Mouse (Mus musculus): ENCODE measurements around the gene Slc9c1. TPM values are rescaled to one million over a fixed set of nuclear protein-coding genes. Genes with fewer than 3 reads are reported as not detected.

The Slc9c1 gene
- polyA plus RNA-seq, 1 experiment, result not detected

GRCm38 (mm10) chr16:45561747-45562146, 26.6 kb downstream of the Slc9c1 start:
- 35% methylated on average over 3 of the region's 3 CpGs for WGBS
- no peak for TF ChIP-seq POLR2A (IDR thresholded peaks at IDR 0.05; ENCODE audit: borderline replicate concordance, extremely low read depth, low read depth, low read length)
- TF ChIP-seq CTCF (IDR thresholded peaks at IDR 0.05; ENCODE audit: insufficient read depth, low read length), result no peak
- no peaks in the 10 kb centered on the region for H3K4me1 ChIP-seq (ENCODE audit: control insufficient read depth, insufficient read depth, low read length)
- H3K4me3 ChIP-seq (replicated peaks; ENCODE audit: extremely low read depth, low read depth, low read length), result no peak overlapping the region
- DNase-seq, result no peak

- WGBS, result 73% methylated on average over 3 of the region's 3 CpGs
These were observed 37.2 kb downstream of the Slc9c1 start for GRCm38 (mm10) chr16:45572307-45572706.

GRCm38 (mm10) chr16:45579883-45580282, 44.8 kb downstream of the Slc9c1 start:
- Histone ChIP-seq H3K4me3 (replicated peaks; ENCODE audit: extremely low read depth, low read depth, low read length) (no peak overlapping the region), H3K4me1 (ENCODE audit: control insufficient read depth, insufficient read depth, low read length) (no peaks in the 10 kb centered on the region)
- DNase-seq, result no peak
- WGBS, result 60% methylated on average over 12 of the region's 12 CpGs
- TF ChIP-seq CTCF (IDR thresholded peaks at IDR 0.05; ENCODE audit: insufficient read depth, low read length), result no peak

More at GRCm38 (mm10) chr16:45572307-45572706, 37.2 kb downstream of the Slc9c1 start:
- no peaks in the 10 kb centered on the region for H3K4me1 ChIP-seq (ENCODE audit: control insufficient read depth, insufficient read depth, low read length)
- no peak for DNase-seq
- H3K4me3 ChIP-seq (replicated peaks; ENCODE audit: extremely low read depth, low read depth, low read length), result no peak overlapping the region
- no peak for TF ChIP-seq POLR2A (IDR thresholded peaks at IDR 0.05; ENCODE audit: borderline replicate concordance, extremely low read depth, low read depth, low read length)
- no peak for TF ChIP-seq CTCF (IDR thresholded peaks at IDR 0.05; ENCODE audit: insufficient read depth, low read length)

- 38% methylated on average over 2 of the region's 2 CpGs for WGBS
- Histone ChIP-seq H3K4me1 (ENCODE audit: control insufficient read depth, insufficient read depth, low read length) (no peaks in the 10 kb centered on the region), H3K4me3 (replicated peaks; ENCODE audit: extremely low read depth, low read depth, low read length) (no peak overlapping the region)
- TF ChIP-seq CTCF (IDR thresholded peaks at IDR 0.05; ENCODE audit: insufficient read depth, low read length) (0 out of 2 replicates have a peak, but pooled peaks have one; percentile 23), POLR2A (IDR thresholded peaks at IDR 0.05; ENCODE audit: borderline replicate concordance, extremely low read depth, low read depth, low read length) (no peak)
- no peak for DNase-seq
These were observed 47.4 kb downstream of the Slc9c1 start for GRCm38 (mm10) chr16:45582512-45582911.

GRCm38 (mm10) chr16:45593656-45594055, 58.5 kb downstream of the Slc9c1 start:
- Histone ChIP-seq H3K4me1 (ENCODE audit: control insufficient read depth, insufficient read depth, low read length) (no peaks in the 10 kb centered on the region), H3K4me3 (replicated peaks; ENCODE audit: extremely low read depth, low read depth, low read length) (no peak overlapping the region)
- no peak for DNase-seq
- TF ChIP-seq CTCF (IDR thresholded peaks at IDR 0.05; ENCODE audit: insufficient read depth, low read length), result no peak
- TF ChIP-seq POLR2A (IDR thresholded peaks at IDR 0.05; ENCODE audit: borderline replicate concordance, extremely low read depth, low read depth, low read length), result no peak
- 71% methylated on average over 1 of the region's 1 CpGs for WGBS

- Histone ChIP-seq H3K4me1 (ENCODE audit: control insufficient read depth, insufficient read depth, low read length) (no peaks in the 10 kb centered on the region), H3K4me3 (replicated peaks; ENCODE audit: extremely low read depth, low read depth, low read length) (no peak overlapping the region)
- DNase-seq, result no peak
- TF ChIP-seq POLR2A (IDR thresholded peaks at IDR 0.05; ENCODE audit: borderline replicate concordance, extremely low read depth, low read depth, low read length), result no peak
- TF ChIP-seq CTCF (IDR thresholded peaks at IDR 0.05; ENCODE audit: insufficient read depth, low read length), result no peak
These were observed 60.4 kb downstream of the Slc9c1 start for GRCm38 (mm10) chr16:45595494-45595893.

GRCm38 (mm10) chr16:45608481-45608954, 73.4 kb downstream of the Slc9c1 start:
- 13% methylated on average over 4 of the region's 4 CpGs for WGBS
- H3K4me3 ChIP-seq (replicated peaks; ENCODE audit: extremely low read depth, low read depth, low read length), result no peak overlapping the region
- peak; percentile 6 for DNase-seq
- no peak for TF ChIP-seq POLR2A (IDR thresholded peaks at IDR 0.05; ENCODE audit: borderline replicate concordance, extremely low read depth, low read depth, low read length)
- TF ChIP-seq CTCF (IDR thresholded peaks at IDR 0.05; ENCODE audit: insufficient read depth, low read length), result peak; percentile 35; the same call in 1 of the 2 replicates
- H3K4me1 ChIP-seq (ENCODE audit: control insufficient read depth, insufficient read depth, low read length), result peaks cover 8% of the 10 kb centered on the region; the same call in 1 of the 2 replicates

- 54% methylated on average over 3 of the region's 3 CpGs for WGBS
- peak; percentile 9 for DNase-seq
- Histone ChIP-seq H3K4me1 (ENCODE audit: control insufficient read depth, insufficient read depth, low read length) (peaks cover 8% of the 10 kb centered on the region; the same call in 1 of the 2 replicates), H3K4me3 (replicated peaks; ENCODE audit: extremely low read depth, low read depth, low read length) (no peak overlapping the region)
- TF ChIP-seq CTCF (IDR thresholded peaks at IDR 0.05; ENCODE audit: insufficient read depth, low read length) (0 out of 2 replicates have a peak, but pooled peaks have one; percentile 4), POLR2A (IDR thresholded peaks at IDR 0.05; ENCODE audit: borderline replicate concordance, extremely low read depth, low read depth, low read length) (no peak)
These were observed 74.2 kb downstream of the Slc9c1 start for GRCm38 (mm10) chr16:45609300-45609699.

- H3K4me3 ChIP-seq (replicated peaks; ENCODE audit: extremely low read depth, low read depth, low read length), result no peak within 1 kb of the TSS
- peaks cover 8% of the 10 kb centered on the region; the same call in 1 of the 2 replicates for H3K4me1 ChIP-seq (ENCODE audit: control insufficient read depth, insufficient read depth, low read length)
- 41% methylated on average over 4 of the region's 4 CpGs for WGBS
- no peak for DNase-seq
- TF ChIP-seq POLR2A (IDR thresholded peaks at IDR 0.05; ENCODE audit: borderline replicate concordance, extremely low read depth, low read depth, low read length) (no peak), CTCF (IDR thresholded peaks at IDR 0.05; ENCODE audit: insufficient read depth, low read length) (no peak)
These were observed 75.2 kb downstream of the Slc9c1 start, which contains the start of gene Gcsam for GRCm38 (mm10) chr16:45610267-45610666. TSS of gene Gcsam (plus strand) at chr16:45610380.

- WGBS, result 63% methylated on average over 2 of the region's 2 CpGs
- peaks cover 8% of the 10 kb centered on the region; the same call in 1 of the 2 replicates for H3K4me1 ChIP-seq (ENCODE audit: control insufficient read depth, insufficient read depth, low read length)
- TF ChIP-seq CTCF (IDR thresholded peaks at IDR 0.05; ENCODE audit: insufficient read depth, low read length) (no peak), POLR2A (IDR thresholded peaks at IDR 0.05; ENCODE audit: borderline replicate concordance, extremely low read depth, low read depth, low read length) (no peak)
- no peak overlapping the region for H3K4me3 ChIP-seq (replicated peaks; ENCODE audit: extremely low read depth, low read depth, low read length)
- no peak for DNase-seq
These were observed 78.1 kb downstream of the Slc9c1 start for GRCm38 (mm10) chr16:45613247-45613646.
